Mouse (Mus musculus): ENCODE results near the gene Ankrd31. TPM values are rescaled to one million over a fixed set of nuclear protein-coding genes. Genes with fewer than 3 reads are reported as not detected.
A peak's percentile ranks its signal among the peaks of the same experiment; 100 is the strongest.
"Not testable (repeated sequence)": the region's sequence is repeated elsewhere in the genome, so short reads cannot be mapped to it uniquely, and the experiment has no call there.

Gene Ankrd31
- polyA plus RNA-seq, 1 experiment from 2014 or later: not detected

GRCm38 (mm10) chr13:96878220-96879057 lies 130.4 kb downstream of the Ankrd31 start:
- Histone ChIP-seq H3K4me1 (ENCODE audit: control insufficient read depth, insufficient read depth, low read length) (no peaks in the 10 kb centered on the region), H3K9ac (replicated peaks; ENCODE audit: low read depth, low read length) (no peak overlapping the region), H3K27me3 (ENCODE audit: control insufficient read depth, insufficient read depth, low read length) (no peaks in the 10 kb centered on the region), H3K9me3 (ENCODE audit: control insufficient read depth, low read depth, low read length) (no peaks in the 10 kb centered on the region), H3K4me2 (replicated peaks; ENCODE audit: low read depth, low read length) (no peak overlapping the region), H3K4me3 (ENCODE audit: low read depth, low read length) (no peak overlapping the region), H3K27ac (ENCODE audit: low read length) (no peak overlapping the region), H3K36me3 (ENCODE audit: control insufficient read depth, insufficient read depth, low read length) (no peaks in the 10 kb centered on the region)
- ATAC-seq (ENCODE audit: insufficient number of reproducible peaks, insufficient read depth, low FRiP score, low read depth): no peak
- WGBS: 68% methylated on average over 12 of the region's 12 CpGs

- Histone ChIP-seq H3K4me2 (replicated peaks; ENCODE audit: low read depth, low read length) (no peak overlapping the region), H3K27me3 (ENCODE audit: control insufficient read depth, insufficient read depth, low read length) (no peaks in the 10 kb centered on the region), H3K9me3 (ENCODE audit: control insufficient read depth, low read depth, low read length) (no peaks in the 10 kb centered on the region), H3K4me1 (ENCODE audit: control insufficient read depth, insufficient read depth, low read length) (no peaks in the 10 kb centered on the region), H3K36me3 (ENCODE audit: control insufficient read depth, insufficient read depth, low read length) (no peaks in the 10 kb centered on the region), H3K27ac (ENCODE audit: low read length) (no peak overlapping the region), H3K9ac (replicated peaks; ENCODE audit: low read depth, low read length) (no peak overlapping the region), H3K4me3 (ENCODE audit: low read depth, low read length) (no peak overlapping the region)
- ATAC-seq (ENCODE audit: insufficient number of reproducible peaks, insufficient read depth, low FRiP score, low read depth): no peak
- 51% methylated on average over 1 of the region's 1 CpGs for WGBS
Measured at GRCm38 (mm10) chr13:96884534-96884933, 136.5 kb downstream of the Ankrd31 start.

- no peaks in the 10 kb centered on the region for H3K27me3 ChIP-seq (ENCODE audit: control insufficient read depth, insufficient read depth, low read length)
- no peak overlapping the region for H3K4me2 ChIP-seq (replicated peaks; ENCODE audit: low read depth, low read length)
- ATAC-seq (ENCODE audit: insufficient number of reproducible peaks, insufficient read depth, low FRiP score, low read depth): no peak
- H3K9ac ChIP-seq (replicated peaks; ENCODE audit: low read depth, low read length): no peak overlapping the region
- H3K4me1 ChIP-seq (ENCODE audit: control insufficient read depth, insufficient read depth, low read length): no peaks in the 10 kb centered on the region
- no peak overlapping the region for H3K4me3 ChIP-seq (ENCODE audit: low read depth, low read length)
- no peak overlapping the region for H3K27ac ChIP-seq (ENCODE audit: low read length)
- no peaks in the 10 kb centered on the region for H3K9me3 ChIP-seq (ENCODE audit: control insufficient read depth, low read depth, low read length)
- H3K36me3 ChIP-seq (ENCODE audit: control insufficient read depth, insufficient read depth, low read length): no peaks in the 10 kb centered on the region
- 24% methylated on average over 2 of the region's 2 CpGs for WGBS
Measured at GRCm38 (mm10) chr13:96889985-96890384, 141.9 kb downstream of the Ankrd31 start.

- Histone ChIP-seq H3K4me1 (ENCODE audit: control insufficient read depth, insufficient read depth, low read length) (no peaks in the 10 kb centered on the region), H3K4me3 (ENCODE audit: low read depth, low read length) (no peak overlapping the region), H3K9me3 (ENCODE audit: control insufficient read depth, low read depth, low read length) (no peaks in the 10 kb centered on the region), H3K27me3 (ENCODE audit: control insufficient read depth, insufficient read depth, low read length) (no peaks in the 10 kb centered on the region), H3K9ac (replicated peaks; ENCODE audit: low read depth, low read length) (no peak overlapping the region), H3K27ac (ENCODE audit: low read length) (no peak overlapping the region), H3K4me2 (replicated peaks; ENCODE audit: low read depth, low read length) (no peak overlapping the region), H3K36me3 (ENCODE audit: control insufficient read depth, insufficient read depth, low read length) (no peaks in the 10 kb centered on the region)
- WGBS: 79% methylated on average over 2 of the region's 2 CpGs
- ATAC-seq (ENCODE audit: insufficient number of reproducible peaks, insufficient read depth, low FRiP score, low read depth): no peak
Measured at GRCm38 (mm10) chr13:96895144-96895543, 147.1 kb downstream of the Ankrd31 start.

GRCm38 (mm10) chr13:96906717-96907116 lies 158.6 kb downstream of the Ankrd31 start:
- Histone ChIP-seq H3K36me3 (ENCODE audit: control insufficient read depth, insufficient read depth, low read length) (no peaks in the 10 kb centered on the region), H3K27ac (ENCODE audit: low read length) (no peak overlapping the region), H3K4me3 (ENCODE audit: low read depth, low read length) (no peak overlapping the region), H3K9ac (replicated peaks; ENCODE audit: low read depth, low read length) (no peak overlapping the region), H3K4me1 (ENCODE audit: control insufficient read depth, insufficient read depth, low read length) (no peaks in the 10 kb centered on the region), H3K9me3 (ENCODE audit: control insufficient read depth, low read depth, low read length) (no peaks in the 10 kb centered on the region), H3K4me2 (replicated peaks; ENCODE audit: low read depth, low read length) (no peak overlapping the region), H3K27me3 (ENCODE audit: control insufficient read depth, insufficient read depth, low read length) (no peaks in the 10 kb centered on the region)
- no peak for ATAC-seq (ENCODE audit: insufficient number of reproducible peaks, insufficient read depth, low FRiP score, low read depth)
- 62% methylated on average over 3 of the region's 3 CpGs for WGBS

- WGBS: 89% methylated on average over 3 of the region's 3 CpGs
- Histone ChIP-seq H3K27me3 (ENCODE audit: control insufficient read depth, insufficient read depth, low read length) (no peaks in the 10 kb centered on the region), H3K27ac (ENCODE audit: low read length) (no peak overlapping the region), H3K9me3 (ENCODE audit: control insufficient read depth, low read depth, low read length) (no peaks in the 10 kb centered on the region), H3K4me3 (ENCODE audit: low read depth, low read length) (no peak overlapping the region), H3K9ac (replicated peaks; ENCODE audit: low read depth, low read length) (no peak overlapping the region), H3K4me1 (ENCODE audit: control insufficient read depth, insufficient read depth, low read length) (no peaks in the 10 kb centered on the region), H3K36me3 (ENCODE audit: control insufficient read depth, insufficient read depth, low read length) (no peaks in the 10 kb centered on the region), H3K4me2 (replicated peaks; ENCODE audit: low read depth, low read length) (no peak overlapping the region)
- no peak for ATAC-seq (ENCODE audit: insufficient number of reproducible peaks, insufficient read depth, low FRiP score, low read depth)
Measured at GRCm38 (mm10) chr13:96911202-96911601, 163.1 kb downstream of the Ankrd31 start.

GRCm38 (mm10) chr13:96923134-96923533 lies 175.1 kb downstream of the Ankrd31 start:
- not testable (repeated sequence) for H3K36me3 ChIP-seq (ENCODE audit: control insufficient read depth, insufficient read depth, low read length); ATAC-seq (ENCODE audit: insufficient number of reproducible peaks, insufficient read depth, low FRiP score, low read depth); H3K4me3 ChIP-seq (ENCODE audit: low read depth, low read length); H3K27ac ChIP-seq (ENCODE audit: low read length); H3K27me3 ChIP-seq (ENCODE audit: control insufficient read depth, insufficient read depth, low read length); H3K4me1 ChIP-seq (ENCODE audit: control insufficient read depth, insufficient read depth, low read length); H3K9me3 ChIP-seq (ENCODE audit: control insufficient read depth, low read depth, low read length); H3K9ac ChIP-seq (replicated peaks; ENCODE audit: low read depth, low read length); H3K4me2 ChIP-seq (replicated peaks; ENCODE audit: low read depth, low read length)
- WGBS: 90% methylated on average over 4 of the region's 4 CpGs

GRCm38 (mm10) chr13:96923999-96924961 lies 176.2 kb downstream of the Ankrd31 start, which contains the start of gene Gcnt4:
Gcnt4 (plus strand) TSS chr13:96924689.
- H3K36me3 ChIP-seq (ENCODE audit: control insufficient read depth, insufficient read depth, low read length): no peaks in the 10 kb centered on the region
- 10% methylated on average over 53 of the region's 56 CpGs for WGBS
- no peaks in the 10 kb centered on the region for H3K27me3 ChIP-seq (ENCODE audit: control insufficient read depth, insufficient read depth, low read length)
- no peaks in the 10 kb centered on the region for H3K4me1 ChIP-seq (ENCODE audit: control insufficient read depth, insufficient read depth, low read length)
- H3K9me3 ChIP-seq (ENCODE audit: control insufficient read depth, low read depth, low read length): no peaks in the 10 kb centered on the region
- H3K4me2 ChIP-seq (replicated peaks; ENCODE audit: low read depth, low read length): peak within 1 kb of the TSS; percentile 72
- peak within 1 kb of the TSS; percentile 50 for H3K9ac ChIP-seq (replicated peaks; ENCODE audit: low read depth, low read length)
- peak; percentile 78 for ATAC-seq (ENCODE audit: insufficient number of reproducible peaks, insufficient read depth, low FRiP score, low read depth)
- H3K27ac ChIP-seq (ENCODE audit: low read length): no peak within 1 kb of the TSS
- H3K4me3 ChIP-seq (ENCODE audit: low read depth, low read length): peak within 1 kb of the TSS; percentile 63
